Mouse (Mus musculus) myocyte (in vitro differentiated cells): ENCODE data around the gene Tmem41b.

Source experiments
- CEBPB ChIP-seq: IDR thresholded peaks from 2 replicates; pipeline ENCODE4 v1.6.1; 2011; ENCODE audit warnings: mild to moderate bottlenecking, moderate library complexity; ENCODE audit not compliant: poor library complexity, insufficient read depth, severe bottlenecking
- MAX ChIP-seq: IDR thresholded peaks from one replicate; pipeline ENCODE4 v1.6.1; 2011; ENCODE audit warnings: low read depth, mild to moderate bottlenecking, control low read depth
- MYOD1 ChIP-seq, 3 experiments: IDR thresholded peaks; one replicate each; pipeline ENCODE4 v1.6.1; 2011; ENCODE audit warnings: control low read depth in 2 of 3, low read depth in 2 of 3, mild to moderate bottlenecking in 2 of 3, moderate library complexity in 1 of 3; ENCODE audit not compliant: insufficient read length in 2 of 3, control insufficient read depth in 1 of 3
- POLR2A ChIP-seq: IDR thresholded peaks from one replicate; pipeline ENCODE4 v1.6.1; 2011; ENCODE audit warnings: low read depth, mild to moderate bottlenecking, control low read depth, moderate library complexity; ENCODE audit not compliant: insufficient read length
- SRF ChIP-seq: IDR thresholded peaks from one replicate; pipeline ENCODE4 v1.6.1; 2011; ENCODE audit warnings: low read depth; ENCODE audit not compliant: control insufficient read depth, insufficient read length
- TCF12 ChIP-seq: IDR thresholded peaks from one replicate; pipeline ENCODE4 v1.6.1; 2011; ENCODE audit warnings: mild to moderate bottlenecking, control low read depth; ENCODE audit not compliant: poor library complexity, insufficient read depth, severe bottlenecking

- no peak for TF ChIP-seq POLR2A
- no peak for TF ChIP-seq SRF
- TF ChIP-seq MAX, result no peak
- no peak for TF ChIP-seq TCF12
- no peak for TF ChIP-seq CEBPB
- TF ChIP-seq MYOD1 (IDR thresholded peaks at IDR 0.05; ENCODE audit: control insufficient read depth in 1 of 3, insufficient read length in 2 of 3, low read depth in 2 of 3), result no peak
Observed at GRCm38 (mm10) chr7:109951297-109951696, 35.4 kb downstream of the Tmem41b start.
